Mouse (Mus musculus): ENCODE measurements around the gene Tmem200b.

Gene Tmem200b

GRCm38 (mm10) chr4:131921461-131922346, at the start of gene Tmem200b:
Gene Tmem200b, plus strand, starts transcription at chr4:131921771.
- DNase-seq (ENCODE audit: low spot score in 2 of 2): no peak

DNA sequence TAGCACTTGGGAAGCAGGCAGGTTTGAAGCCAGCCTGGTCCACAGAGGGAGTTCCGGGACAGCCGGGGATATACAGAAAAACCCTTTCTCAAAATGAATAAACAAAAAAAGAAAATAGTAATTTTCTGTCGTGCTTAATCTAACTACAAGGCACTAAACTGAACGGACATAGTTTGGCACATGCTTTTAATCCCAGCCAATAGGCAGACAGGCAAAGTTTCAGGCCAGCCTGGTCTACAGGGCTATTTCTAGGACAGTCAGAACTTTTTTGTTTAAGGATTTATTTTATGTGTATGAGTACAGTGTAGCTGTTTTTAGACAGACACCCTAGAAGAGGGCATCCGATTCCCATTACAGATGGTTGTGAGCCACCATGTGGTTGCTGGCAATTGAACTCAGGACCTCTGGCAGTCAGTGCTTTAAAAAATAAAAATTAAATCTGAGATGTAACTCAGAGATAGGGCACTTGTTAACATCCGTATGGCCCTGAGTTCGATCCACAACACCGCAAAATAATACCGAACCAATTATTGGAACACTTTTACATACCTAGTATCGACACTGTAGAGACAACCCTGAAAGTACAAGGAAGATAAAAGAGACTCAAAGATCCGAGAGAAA, 48.8 kb upstream of the Tmem200b start:
- no peak for DNase-seq (ENCODE audit: low spot score in 2 of 2)

DNA sequence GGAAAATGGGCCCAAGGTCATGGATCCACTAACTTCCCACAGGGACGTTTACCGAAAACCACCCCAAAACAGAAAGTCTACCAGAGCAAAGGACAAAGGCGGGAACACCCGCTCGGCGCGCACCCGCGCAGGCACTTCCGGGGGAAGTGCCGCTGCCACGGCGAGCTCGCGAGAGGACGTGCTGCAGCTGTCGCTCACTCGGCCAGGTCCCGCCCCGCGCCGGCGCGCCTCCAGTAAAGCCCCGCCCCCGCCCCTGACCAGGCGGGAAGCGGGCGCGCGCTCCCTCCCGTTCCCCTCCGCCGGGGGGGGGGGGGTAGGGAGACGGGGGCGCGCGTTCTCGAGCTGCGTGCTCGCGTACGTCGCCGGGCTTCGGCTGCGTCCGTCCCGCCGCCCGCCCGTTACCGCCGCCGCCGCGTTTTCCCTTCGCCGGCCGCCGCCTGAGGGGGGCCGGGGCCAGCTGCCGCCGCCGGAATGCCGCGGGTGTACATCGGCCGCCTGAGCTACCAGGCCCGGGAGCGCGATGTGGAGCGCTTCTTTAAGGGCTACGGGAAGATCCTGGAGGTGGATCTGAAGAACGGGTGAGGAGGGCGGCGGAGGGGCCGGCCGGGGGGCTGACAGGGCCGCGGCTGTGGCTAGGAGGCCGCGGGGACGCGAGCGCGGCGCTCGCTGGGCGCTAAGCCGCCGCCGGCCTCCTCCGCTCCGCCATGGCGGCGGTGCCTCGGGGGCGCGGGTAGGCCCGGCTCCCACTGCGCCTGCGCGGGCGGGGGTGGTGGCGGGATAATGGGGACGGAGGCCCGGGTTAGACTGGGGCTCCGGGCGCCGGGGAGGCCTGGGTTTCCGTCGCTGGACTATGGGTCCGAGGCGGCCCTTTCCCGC, 48.0 kb upstream of the Tmem200b start, which contains the start of gene Srsf4:
TSS of gene Srsf4 (plus strand) at position 325 of the 876 bp plus-strand sequence.
- DNase-seq (ENCODE audit: low spot score in 2 of 2): peak; percentile 92 to 94

GRCm38 (mm10) chr4:131874169-131874536, 47.4 kb upstream of the Tmem200b start:
- DNase-seq (ENCODE audit: low spot score in 2 of 2): no peak

- DNase-seq (ENCODE audit: low spot score in 2 of 2): no peak
These were observed 47.0 kb upstream of the Tmem200b start for GRCm38 (mm10) chr4:131874567-131874966.

DNA sequence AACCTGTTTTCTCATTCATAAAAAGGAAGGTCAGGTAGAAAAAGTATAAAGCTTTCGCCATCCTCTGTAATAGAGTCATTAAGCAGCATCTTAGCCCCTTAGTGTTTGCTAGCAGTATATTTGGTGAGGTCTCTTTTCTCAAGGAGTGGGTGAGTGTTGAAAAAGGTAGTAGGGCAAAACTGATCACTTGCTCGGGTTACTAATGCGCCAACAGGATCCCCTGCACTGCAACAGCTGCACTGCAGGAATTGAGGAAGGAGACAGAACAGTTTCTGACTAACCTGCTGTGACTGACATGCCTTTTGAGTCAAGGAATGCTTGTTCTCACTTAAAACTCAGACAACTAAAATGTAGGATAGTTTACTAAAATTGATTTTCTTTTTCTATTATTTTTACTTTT, 46.3 kb upstream of the Tmem200b start:
- DNase-seq (ENCODE audit: low spot score in 2 of 2): no peak

DNA sequence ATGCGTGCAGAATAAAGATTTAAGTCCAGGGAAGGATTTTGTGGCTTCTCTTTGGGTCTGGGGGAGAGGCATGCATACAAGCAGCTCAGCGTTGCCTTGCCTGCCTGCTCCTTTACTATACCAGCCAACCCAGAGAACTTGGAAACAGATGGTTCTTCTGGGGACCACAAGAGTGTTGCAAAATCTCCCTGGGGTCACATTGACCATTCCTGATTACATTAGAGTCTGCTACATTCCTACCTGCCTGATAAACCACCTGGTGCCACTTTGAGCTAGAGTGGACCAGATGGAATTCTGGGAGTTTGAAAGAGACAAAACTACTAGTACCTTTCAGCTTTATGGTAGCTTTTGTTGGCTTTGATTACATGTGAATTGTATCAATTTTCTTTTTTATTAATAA, 44.7 kb upstream of the Tmem200b start:
- DNase-seq (ENCODE audit: low spot score in 2 of 2): no peak

DNA sequence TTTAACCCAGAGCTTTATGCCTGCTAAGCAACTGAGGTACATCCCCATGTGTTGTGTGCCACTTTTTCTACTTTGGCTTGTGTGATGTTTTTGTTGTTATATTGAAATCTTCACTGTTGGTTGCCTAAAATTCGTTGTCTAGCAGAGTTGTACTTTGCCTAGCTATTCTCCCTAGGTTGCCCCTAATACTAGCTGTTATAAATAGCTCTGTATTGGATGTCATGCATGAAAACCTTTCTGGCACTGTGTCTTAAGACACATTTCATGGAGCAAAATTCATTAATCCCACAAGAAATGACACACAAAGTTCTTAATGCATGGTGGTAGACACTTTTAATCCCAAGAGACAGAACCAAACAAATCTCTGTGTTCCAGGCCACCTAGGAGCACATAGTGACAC, 41.9 kb upstream of the Tmem200b start:
- no peak for DNase-seq (ENCODE audit: low spot score in 2 of 2)

GRCm38 (mm10) chr4:131881306-131881705, 40.3 kb upstream of the Tmem200b start:
- DNase-seq (ENCODE audit: low spot score in 2 of 2): no peak

GRCm38 (mm10) chr4:131883571-131883970, 38.0 kb upstream of the Tmem200b start:
- no peak for DNase-seq (ENCODE audit: low spot score in 2 of 2)

DNA sequence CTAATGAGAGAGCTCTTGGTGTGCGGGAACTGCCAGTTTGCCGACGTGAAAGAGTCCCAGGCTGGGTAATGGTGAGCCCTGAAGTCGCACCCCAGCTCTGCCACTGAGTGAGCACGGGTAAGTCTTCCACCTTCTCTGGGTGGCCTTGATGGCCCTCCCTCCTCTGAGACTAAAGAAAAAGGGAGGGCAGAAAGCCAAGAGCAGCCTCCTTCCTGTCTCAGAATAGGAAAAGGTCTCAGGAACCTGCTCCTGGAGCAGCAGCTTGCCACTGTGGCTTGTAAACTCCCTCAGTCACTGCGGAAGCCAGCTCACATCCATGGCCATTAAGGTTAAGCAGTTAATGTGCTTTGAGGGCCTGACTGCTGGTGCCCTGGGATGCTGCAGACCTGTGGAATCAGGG, 36.2 kb upstream of the Tmem200b start:
- no peak for DNase-seq (ENCODE audit: low spot score in 2 of 2)

DNA sequence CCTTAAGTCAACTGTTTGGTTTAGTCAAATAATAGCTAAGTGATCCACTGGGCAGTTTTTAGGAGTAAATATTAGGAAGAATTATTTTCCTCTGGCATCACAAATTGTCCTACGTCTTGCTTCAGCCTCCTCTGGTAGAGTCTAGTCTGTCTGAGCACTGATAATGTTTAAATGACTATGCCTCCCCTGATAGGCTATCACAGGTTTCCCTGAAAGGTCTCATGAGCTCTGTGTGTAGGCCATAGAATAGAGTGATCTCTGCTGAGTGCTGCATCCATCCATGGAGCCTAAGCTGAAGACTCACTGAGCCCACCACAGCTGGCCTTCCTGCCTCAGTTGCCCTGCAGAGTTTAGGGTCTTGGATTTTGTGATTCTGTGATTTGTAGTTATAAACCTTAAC, 33.0 kb upstream of the Tmem200b start:
- DNase-seq (ENCODE audit: low spot score in 2 of 2): no peak

GRCm38 (mm10) chr4:131890692-131891091, 30.9 kb upstream of the Tmem200b start:
- no peak for DNase-seq (ENCODE audit: low spot score in 2 of 2)

DNA sequence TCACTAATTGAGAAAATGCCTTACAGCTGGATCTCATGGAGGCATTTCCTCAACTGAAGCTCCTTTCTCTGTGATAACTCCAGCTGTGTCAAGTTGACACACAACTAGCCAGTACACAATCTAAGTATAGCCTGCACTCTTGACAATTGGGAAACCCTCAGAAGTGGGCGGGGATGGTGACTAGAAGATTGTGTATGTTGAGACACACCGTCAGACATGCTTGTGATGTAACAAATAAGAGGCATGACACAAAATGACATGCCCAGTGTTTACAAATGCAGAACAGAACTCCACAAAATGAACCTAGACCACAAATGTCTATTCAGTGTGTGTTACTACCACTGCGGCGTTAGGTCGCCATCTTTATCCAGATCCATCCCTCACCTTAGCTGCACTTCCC, 24.5 kb upstream of the Tmem200b start:
- DNase-seq (ENCODE audit: low spot score in 2 of 2): no peak

- no peak for DNase-seq (ENCODE audit: low spot score in 2 of 2)
These were observed 23.8 kb upstream of the Tmem200b start for GRCm38 (mm10) chr4:131897787-131898186.

DNA sequence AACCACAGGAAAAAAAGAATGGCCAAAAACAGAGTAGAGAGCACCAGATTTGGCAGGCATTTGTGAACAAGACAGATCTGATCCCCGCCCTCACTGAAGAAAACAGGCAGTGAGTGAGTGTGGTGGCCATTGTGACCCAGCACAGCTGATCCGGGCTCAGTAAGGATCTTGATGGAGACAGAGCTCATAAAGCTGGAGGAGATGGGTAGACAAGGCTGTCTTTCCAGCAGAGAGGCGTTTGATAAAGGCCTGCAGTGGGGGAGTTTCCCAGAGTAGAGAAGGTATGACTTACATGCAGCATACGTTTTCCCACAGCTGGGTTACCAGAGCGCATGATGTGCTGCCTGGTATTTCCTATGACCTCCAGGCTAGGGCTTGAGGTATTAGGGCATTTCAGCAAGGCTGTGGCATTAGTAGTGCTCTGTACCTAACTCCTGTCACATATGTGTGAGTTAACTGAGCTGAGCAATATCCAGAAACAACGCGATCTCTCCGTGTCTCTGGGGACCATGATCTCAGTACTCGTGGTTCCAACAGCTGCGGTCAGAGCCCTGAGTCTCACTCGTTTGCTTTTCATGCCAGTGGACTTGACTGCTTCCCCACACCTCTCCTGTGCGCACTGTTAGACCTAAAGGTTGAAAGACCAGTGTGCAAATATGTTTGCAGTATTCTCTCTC, 22.9 kb upstream of the Tmem200b start:
- no peak for DNase-seq (ENCODE audit: low spot score in 2 of 2)

- DNase-seq (ENCODE audit: low spot score in 2 of 2): no peak
These were observed 22.4 kb upstream of the Tmem200b start for GRCm38 (mm10) chr4:131899180-131899554.

- DNase-seq (ENCODE audit: low spot score in 2 of 2): no peak
These were observed 20.5 kb upstream of the Tmem200b start for GRCm38 (mm10) chr4:131901090-131901489.

GRCm38 (mm10) chr4:131904478-131904877, 17.1 kb upstream of the Tmem200b start:
- no peak for DNase-seq (ENCODE audit: low spot score in 2 of 2)

DNA sequence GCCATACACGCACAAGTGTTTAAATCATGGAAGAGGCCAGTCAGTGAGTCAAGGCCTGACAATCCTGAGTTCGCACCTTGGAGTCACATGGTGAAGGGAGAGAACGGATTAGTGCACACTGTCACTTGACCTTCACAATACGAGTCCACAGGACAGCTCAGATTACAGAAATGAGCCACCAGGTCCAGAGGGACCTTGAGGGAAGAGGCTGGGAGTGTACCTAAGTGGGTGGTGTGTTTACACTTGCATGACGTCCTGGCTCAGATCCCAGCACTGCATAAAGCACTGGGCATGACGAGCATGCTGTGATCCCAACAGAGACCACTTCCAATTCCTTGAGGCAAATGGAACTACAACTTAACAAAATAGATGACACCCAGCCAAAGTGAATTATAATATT, 15.1 kb upstream of the Tmem200b start:
- DNase-seq (ENCODE audit: low spot score in 2 of 2): no peak

DNA sequence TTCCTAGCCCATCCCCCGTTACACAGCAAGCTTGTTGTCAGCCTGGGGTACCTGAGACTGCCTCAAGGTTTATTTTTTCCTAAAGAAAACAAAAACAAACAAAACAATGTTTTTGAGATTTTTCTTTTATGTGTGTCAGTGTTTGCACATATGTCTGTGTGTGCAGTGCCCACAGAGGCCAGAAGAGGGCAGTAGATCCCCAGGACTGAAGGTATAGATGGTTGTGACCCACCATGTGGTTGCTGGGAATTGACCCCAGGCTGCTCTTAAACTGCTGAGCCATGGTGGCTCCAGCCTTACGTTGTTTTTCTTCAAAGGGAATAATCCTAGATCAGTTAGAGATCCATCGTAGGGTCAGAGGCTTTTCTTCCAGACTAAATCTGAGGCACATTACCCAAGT, 13.7 kb upstream of the Tmem200b start:
- DNase-seq (ENCODE audit: low spot score in 2 of 2): no peak

Measured in right cerebral cortex, postnatal 36 days (tissue).